Comparison of ENCODE assay signal across 8 mouse cellular contexts in the genomic region with DNA sequence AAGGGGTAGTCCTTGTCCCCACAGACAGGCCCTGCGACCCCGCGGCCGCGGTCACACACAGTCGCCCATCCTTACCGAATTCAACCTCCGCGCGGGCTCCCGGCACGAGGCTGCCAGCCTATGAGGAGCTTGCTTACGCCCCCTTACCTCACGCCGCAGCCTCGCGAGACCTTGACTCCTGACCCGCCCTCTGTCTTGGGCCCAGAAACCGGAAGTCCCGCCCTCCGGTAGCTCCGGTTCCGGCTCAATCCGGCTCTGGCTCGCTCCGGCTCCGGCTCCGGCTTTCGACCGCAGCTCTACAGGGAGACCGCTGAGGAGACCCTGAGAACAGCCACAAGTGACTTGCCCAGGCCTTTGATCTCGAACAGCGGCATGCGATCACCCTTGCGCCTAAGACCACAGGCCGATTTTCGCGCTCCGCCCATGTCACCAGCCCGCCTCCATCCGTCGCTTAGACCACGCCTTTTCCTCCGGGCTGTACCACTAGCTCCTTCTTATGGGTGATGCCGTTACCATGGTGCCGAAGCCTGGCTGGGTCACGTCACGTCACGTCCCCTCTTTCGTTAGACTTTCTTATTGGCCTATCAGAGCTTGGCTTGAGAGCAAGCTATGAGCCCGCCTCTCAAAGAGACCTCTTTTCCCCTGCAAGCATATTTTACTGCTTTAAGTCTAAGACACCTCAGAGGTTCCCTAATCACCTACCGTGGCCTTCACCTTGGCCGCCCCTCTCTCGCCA. TPM values are rescaled to one million over a fixed set of nuclear protein-coding genes. Genes with fewer than 3 reads are reported as not detected.
DNase-seq lines count a peak whose midpoint lies in the region; ATAC-seq lines count a peak whose summit lies in the region.

A gene (minus strand): TSS at position 454 of the 736 bp plus-strand sequence.

- peak within 1 kb of the TSS; percentile 51 for H3K4me3 ChIP-seq in hindbrain, embryonic 15.5 days

- H3K36me3 ChIP-seq in hindbrain, embryonic 15.5 days, result no peaks in the 10 kb centered on the region

- H3K9me3 ChIP-seq in hindbrain, embryonic 15.5 days, result no peaks in the 10 kb centered on the region

- H3K27me3 ChIP-seq in hindbrain, embryonic 15.5 days, result no peaks in the 10 kb centered on the region; the same call in 1 of the 2 replicates

- DNase-seq in T-cell, adult 2 months (ENCODE audit: low spot score), result peak; percentile 91
- DNase-seq in cerebellum, postnatal 36 days, result peak; percentile 88
- DNase-seq in frontal cortex, postnatal 36 days (ENCODE audit: low spot score in 2 of 2), result peak; percentile 88 to 93
- DNase-seq in left cerebral cortex, adult 11 months (ENCODE audit: low spot score), result peak; percentile 88
- peak; percentile 93 for DNase-seq in lung, postnatal 4 days
- peak; percentile 85 for DNase-seq in retina, postnatal 7 days (ENCODE audit: low read depth, low spot score)
- peak; percentile 79 for DNase-seq in urinary bladder, adult 2 months (ENCODE audit: low spot score)

- WGBS in hindbrain, embryonic 15.5 days, result 22% methylated on average over 53 of the region's 54 CpGs

- peak within 1 kb of the TSS; percentile 72 for H3K4me2 ChIP-seq in hindbrain, embryonic 15.5 days

- H3K9ac ChIP-seq in hindbrain, embryonic 15.5 days, result peak within 1 kb of the TSS; percentile 46

- 0 out of 2 replicates have a peak, but pooled peaks cover 4% of the 10 kb centered on the region for H3K4me1 ChIP-seq in hindbrain, embryonic 15.5 days (replicated peaks)

- peak within 1 kb of the TSS; percentile 91 for H3K27ac ChIP-seq in hindbrain, embryonic 15.5 days (replicated peaks)

- ATAC-seq in hindbrain, embryonic 15.5 days (ENCODE audit: low FRiP score, low read depth), result peak; percentile 99

RNA-seq across cellular contexts. Expression of the gene that starts here (rescaled TPM):
- polyA plus RNA-seq in hindbrain, embryonic 15.5 days (2015; fragmentation: Nextera tagmentation; extraction: Ambion mirVana), result 17.9 and 19.1 TPM in 2 replicates
- 7.5 and 8.9 TPM in 2 replicates for polyA plus RNA-seq in urinary bladder, adult 2 months (2012; rRNA removed)

Comparison
In these comparisons a context has a peak if more than half of its experiments do, and no peak if none do; other contexts are left out.
1. Peak in every context shown above with its lines: DNase-seq, ATAC-seq, H3K4me3 ChIP-seq and H3K27ac ChIP-seq.